Mouse (Mus musculus) thymus, adult 2 months (tissue): ENCODE data around the gene Ap3d1.

Experiments
- CTCF ChIP-seq: fragments of 200-500 bp; IDR thresholded peaks from 2 replicates; pipeline ENCODE4 v1.5.1; 2012; ENCODE audit warnings: mild to moderate bottlenecking, control low read depth, low read length, moderate library complexity, borderline replicate concordance; ENCODE audit not compliant: control insufficient read depth, poor library complexity, insufficient read depth; ENCODE audit errors: extremely low read depth
- POLR2A ChIP-seq: fragments of 200-500 bp; IDR thresholded peaks from 2 replicates; pipeline ENCODE4 v1.6.1; 2012; ENCODE audit warnings: mild to moderate bottlenecking, low read length, control low read depth, moderate library complexity; ENCODE audit not compliant: control insufficient read depth, poor library complexity, insufficient read depth; ENCODE audit errors: extremely low read depth

GRCm38 (mm10) chr10:80736731-80737130 lies 5.3 kb downstream of the Ap3d1 start:
- TF ChIP-seq POLR2A (no peak), CTCF (no peak)
